Mouse (Mus musculus) liver, adult 10 weeks (tissue): ENCODE measurements around the gene Ccdc113. TPM values are rescaled to one million over a fixed set of nuclear protein-coding genes. Genes with fewer than 3 reads are reported as not detected.

Source experiments
- polyA plus RNA-seq: library from polyadenylated mRNA; stranded (reverse); fragments of 350-450 nt; fragmentation: Illumina TruSeq; extraction: RNeasy Lipid Tissue Mini Kit (QIAGEN cat#74804); gene quantifications from one replicate; pipeline ENCODE4 v1.2.3, GENCODE M21; 2014; ENCODE audit warnings: low read depth, low replicate concordance

Ccdc113 gene
- not detected for polyA plus RNA-seq

DNA sequence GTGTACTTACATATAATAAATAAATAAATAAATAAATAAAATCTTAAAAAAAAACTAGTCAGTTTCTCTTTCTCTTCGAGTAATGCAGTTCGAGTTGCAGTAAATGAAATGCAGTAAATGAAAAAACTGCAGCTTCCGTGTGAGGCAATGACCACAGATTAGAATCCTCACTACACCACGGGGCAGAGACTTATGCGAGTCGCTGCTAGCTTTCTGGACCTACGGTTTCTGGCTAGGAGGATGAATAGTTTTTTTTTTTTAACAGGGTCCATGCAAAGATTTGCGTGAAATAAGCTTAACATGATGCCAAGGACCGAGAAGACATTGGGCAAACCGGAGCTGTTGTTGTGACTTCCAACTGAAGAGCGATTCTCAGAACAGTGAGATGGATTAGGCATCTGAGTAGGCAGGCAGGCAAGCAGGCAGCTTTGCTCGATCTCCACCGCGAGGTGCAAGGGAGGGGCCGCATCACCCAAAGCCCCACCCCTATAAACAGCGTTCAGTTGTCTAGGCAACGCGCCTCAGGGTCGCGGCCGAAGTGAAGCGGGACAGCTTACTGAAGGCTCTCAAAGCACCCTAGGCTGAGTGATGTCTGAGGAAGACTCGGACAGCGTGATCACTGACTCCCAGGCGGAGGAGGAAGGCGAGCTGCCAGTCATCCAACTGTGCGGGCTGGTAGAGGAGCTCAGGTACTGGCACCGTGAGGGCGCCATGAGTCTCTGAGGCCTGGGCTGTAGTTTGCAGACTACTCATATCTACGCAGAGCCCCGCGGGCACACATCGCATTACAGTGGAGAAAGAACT is at the start of gene Ccdc113:
Gene Ccdc113 (plus strand): TSS at position 502 of the 804 bp plus-strand sequence.

GRCm38 (mm10) chr8:95490006-95490405 is 43.9 kb upstream of the Ccdc113 start, which contains the start of gene Csnk2a2:
Gene Csnk2a2, minus strand, starts transcription at chr8:95490039.

GRCm38 (mm10) chr8:95576240-95576639 is 42.4 kb downstream of the Ccdc113 start, which contains the start of gene Prss54:
Gene Prss54, minus strand, starts transcription at chr8:95576340.

Other genes starting within 250 kb of the Ccdc113 start
- not detected for gene Cngb1, start 227.5 kb upstream of the Ccdc113 start, polyA plus RNA-seq
- gene Tepp, start 223.5 kb upstream of the Ccdc113 start, polyA plus RNA-seq, result not detected
- 0.69 TPM for gene Zfp319, start 202.1 kb upstream of the Ccdc113 start, polyA plus RNA-seq
- gene Usb1, start 201.8 kb upstream of the Ccdc113 start, polyA plus RNA-seq, result 2.1 TPM
- gene Mmp15, start 181.8 kb upstream of the Ccdc113 start, polyA plus RNA-seq, result 0.79 TPM
- 31.0 TPM for gene Cfap20, start 99.2 kb upstream of the Ccdc113 start, polyA plus RNA-seq
- gene Csnk2a2, start 44.0 kb upstream of the Ccdc113 start, polyA plus RNA-seq, result 70.5 TPM
- not detected for gene Prss54, start 42.3 kb downstream of the Ccdc113 start, polyA plus RNA-seq
- gene Gins3, start 99.4 kb downstream of the Ccdc113 start, polyA plus RNA-seq, result 0.74 TPM
- gene Ndrg4, start 142.9 kb downstream of the Ccdc113 start, polyA plus RNA-seq, result not detected
- gene Setd6, start 181.8 kb downstream of the Ccdc113 start, polyA plus RNA-seq, result 15.6 TPM